Mouse (Mus musculus) C2C12 (cell line): ENCODE results near the gene Ect2l. TPM values are rescaled to one million over a fixed set of nuclear protein-coding genes. Genes with fewer than 3 reads are reported as not detected.

Experiments
- H3K27me3 ChIP-seq: one replicate; pipeline ENCODE4 v1.6.1; 2011; ENCODE audit not compliant: control insufficient read depth, insufficient read depth, insufficient read length
- H3K36me3 ChIP-seq: one replicate; pipeline ENCODE4 v1.6.1; 2011; ENCODE audit not compliant: control insufficient read depth, insufficient read depth
- H3K4me3 ChIP-seq: one replicate; pipeline ENCODE4 v1.5.1; 2011; ENCODE audit warnings: mild to moderate bottlenecking, control low read depth; ENCODE audit not compliant: poor library complexity, insufficient read depth, severe bottlenecking
- H3K79me2 ChIP-seq: one replicate; pipeline ENCODE4 v1.6.1; 2011; ENCODE audit not compliant: control insufficient read depth, insufficient read depth
- H3K79me3 ChIP-seq: one replicate; pipeline ENCODE4 v1.6.1; 2011; ENCODE audit warnings: low read depth, control low read depth
- H3ac ChIP-seq: one replicate; pipeline ENCODE3; 2011; ENCODE audit warnings: low read depth; ENCODE audit not compliant: control insufficient read depth, insufficient read length
- CEBPB ChIP-seq: IDR thresholded peaks from one replicate; pipeline ENCODE4 v1.6.1; 2011; ENCODE audit warnings: low read depth, mild to moderate bottlenecking, control low read depth, moderate library complexity
- CTCF ChIP-seq: IDR thresholded peaks from one replicate; pipeline ENCODE4 v1.5.1; 2011; ENCODE audit not compliant: control insufficient read depth, insufficient read depth, insufficient read length
- FOSL1 ChIP-seq: IDR thresholded peaks from one replicate; pipeline ENCODE4 v1.8.0; 2011; ENCODE audit warnings: mild to moderate bottlenecking, low read length; ENCODE audit not compliant: poor library complexity, insufficient read depth, severe bottlenecking
- MAX ChIP-seq: IDR thresholded peaks from one replicate; pipeline ENCODE4 v1.6.1; 2011; ENCODE audit warnings: mild to moderate bottlenecking, control low read depth
- MYOD1 ChIP-seq: IDR thresholded peaks from one replicate; pipeline ENCODE4 v1.6.1; 2011; ENCODE audit warnings: low read depth; ENCODE audit not compliant: control insufficient read depth, insufficient read length
- MYOG ChIP-seq: IDR thresholded peaks from one replicate; pipeline ENCODE4 v1.6.1; 2011; ENCODE audit not compliant: control insufficient read depth, insufficient read length; ENCODE audit errors: extremely low read depth
- USF1 ChIP-seq: IDR thresholded peaks from one replicate; pipeline ENCODE4 v1.6.1; 2011; ENCODE audit warnings: low read depth, mild to moderate bottlenecking, control low read depth, moderate library complexity
- polyA plus RNA-seq: library from polyadenylated mRNA; unstranded; fragments of >200 nt; fragmentation: generic; extraction: Trizol; gene quantifications from one replicate; pipeline ENCODE4 v1.2.1, GENCODE M21; 2012; ENCODE audit warnings: missing spikeins

Gene Ect2l
- polyA plus RNA-seq, 1 experiment = 0.06 TPM

GRCm38 (mm10) chr10:18234560-18235401 lies 24.1 kb upstream of the Ect2l start, which contains the start of gene Ccdc28a:
Ccdc28a (minus strand) TSS chr10:18234998.
- no peaks in the 10 kb centered on the region for H3K36me3 ChIP-seq
- peak within 1 kb of the TSS; percentile 87 for H3ac ChIP-seq
- peak within 1 kb of the TSS; percentile 61 for H3K4me3 ChIP-seq
- H3K79me2 ChIP-seq = no peaks in the 10 kb centered on the region
- no peaks in the 10 kb centered on the region for H3K27me3 ChIP-seq
- TF ChIP-seq CEBPB = no peak
- no peak for TF ChIP-seq MYOG
- no peak for TF ChIP-seq FOSL1
- no peak for TF ChIP-seq MYOD1
- TF ChIP-seq USF1 = no peak
- no peak for TF ChIP-seq CTCF
- TF ChIP-seq MAX = no peak
- peaks cover 2% of the 10 kb centered on the region for H3K79me3 ChIP-seq

GRCm38 (mm10) chr10:18233891-18234290 lies 23.2 kb upstream of the Ect2l start:
- Histone ChIP-seq H3K36me3 (no peaks in the 10 kb centered on the region), H3ac (no peak overlapping the region), H3K79me2 (no peaks in the 10 kb centered on the region), H3K79me3 (peaks cover 2% of the 10 kb centered on the region), H3K4me3 (no peak overlapping the region), H3K27me3 (no peaks in the 10 kb centered on the region)
- TF ChIP-seq MYOG (no peak), CTCF (no peak), USF1 (no peak)

- H3K36me3 ChIP-seq = no peaks in the 10 kb centered on the region
- H3K79me3 ChIP-seq = no peaks in the 10 kb centered on the region
- no peak overlapping the region for H3ac ChIP-seq
- H3K4me3 ChIP-seq = no peak overlapping the region
- TF ChIP-seq MAX (no peak), MYOD1 (no peak), FOSL1 (no peak), CTCF (no peak), MYOG (no peak), USF1 (no peak), CEBPB (no peak)
- H3K27me3 ChIP-seq = no peaks in the 10 kb centered on the region
- H3K79me2 ChIP-seq = no peaks in the 10 kb centered on the region
Observed at GRCm38 (mm10) chr10:18224386-18224785, 13.7 kb upstream of the Ect2l start.

DNA sequence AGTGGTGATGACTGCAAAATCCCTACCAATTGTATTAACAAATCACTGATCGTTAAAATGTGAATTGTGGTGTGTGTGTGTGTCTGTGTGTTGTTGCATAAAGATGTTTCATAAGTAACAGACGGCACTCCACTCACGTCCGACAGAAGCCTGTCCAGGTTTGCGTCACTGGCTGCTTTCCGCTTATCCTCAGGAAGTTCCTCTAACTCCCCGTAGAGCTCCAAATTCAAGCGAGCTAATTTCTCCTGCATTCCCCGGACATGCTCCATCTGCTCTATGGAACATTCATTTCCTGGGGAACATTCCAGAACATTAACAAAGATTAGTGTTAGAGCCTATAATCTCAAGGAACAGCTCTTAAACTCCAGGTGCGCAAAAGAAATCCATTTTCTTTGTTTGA lies 8.7 kb upstream of the Ect2l start:
- H3K4me3 ChIP-seq = no peak overlapping the region
- no peaks in the 10 kb centered on the region for H3K36me3 ChIP-seq
- no peaks in the 10 kb centered on the region for H3K79me3 ChIP-seq
- H3ac ChIP-seq = no peak overlapping the region
- no peaks in the 10 kb centered on the region for H3K27me3 ChIP-seq
- TF ChIP-seq CTCF = no peak
- H3K79me2 ChIP-seq = no peaks in the 10 kb centered on the region

DNA sequence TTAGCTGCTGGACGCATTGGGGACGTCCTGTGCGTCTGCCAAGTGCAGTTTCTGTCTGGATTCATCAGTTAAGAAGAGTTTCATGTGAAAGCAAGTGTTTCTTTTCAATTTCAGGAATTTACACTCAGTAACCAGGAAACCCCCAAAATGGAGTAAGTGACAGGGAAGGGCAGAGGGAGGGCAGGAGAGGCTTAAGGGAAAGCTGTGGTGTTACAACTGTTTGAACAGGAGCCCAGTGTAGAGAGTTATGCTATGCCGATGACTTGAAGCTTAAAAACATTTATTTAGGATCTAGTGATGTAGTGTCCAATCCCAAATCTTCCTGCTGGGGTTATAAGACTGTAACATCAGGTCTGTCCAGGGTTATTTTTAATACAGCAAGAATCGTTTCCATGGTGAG lies 3.4 kb upstream of the Ect2l start:
- Histone ChIP-seq H3K79me3 (no peaks in the 10 kb centered on the region), H3K27me3 (no peaks in the 10 kb centered on the region), H3K79me2 (no peaks in the 10 kb centered on the region), H3ac (no peak overlapping the region), H3K4me3 (no peak overlapping the region), H3K36me3 (no peaks in the 10 kb centered on the region)
- no peak for TF ChIP-seq MYOG
- TF ChIP-seq MAX = no peak
- no peak for TF ChIP-seq USF1

DNA sequence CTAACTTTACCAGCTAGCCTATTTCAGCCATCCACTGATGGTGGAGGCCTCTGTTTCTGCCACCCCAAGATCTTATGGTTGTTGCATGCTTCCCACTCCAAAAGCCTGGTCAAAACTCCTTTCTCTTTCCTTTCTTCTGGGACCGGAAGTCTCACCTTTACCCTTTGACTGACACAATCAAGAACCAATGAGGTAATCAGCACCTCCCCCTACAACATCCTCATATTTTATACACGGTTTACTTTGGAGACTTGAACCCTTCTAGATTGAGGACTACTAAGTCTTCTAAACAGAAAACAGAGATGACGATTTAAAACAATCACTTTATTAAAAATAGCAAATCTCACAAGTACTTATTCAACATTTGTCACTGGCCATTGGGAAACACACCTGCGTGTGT lies 2.7 kb upstream of the Ect2l start:
- Histone ChIP-seq H3K36me3 (no peaks in the 10 kb centered on the region), H3K79me2 (no peaks in the 10 kb centered on the region), H3K27me3 (no peaks in the 10 kb centered on the region), H3K4me3 (no peak overlapping the region), H3ac (no peak overlapping the region), H3K79me3 (no peaks in the 10 kb centered on the region)
- TF ChIP-seq CTCF = no peak
- TF ChIP-seq USF1 = no peak
- TF ChIP-seq MYOD1 = no peak
- TF ChIP-seq FOSL1 = no peak
- no peak for TF ChIP-seq MYOG
- TF ChIP-seq MAX = no peak
- no peak for TF ChIP-seq CEBPB

- Histone ChIP-seq H3K4me3 (no peak overlapping the region), H3K79me3 (no peaks in the 10 kb centered on the region), H3K79me2 (no peaks in the 10 kb centered on the region), H3K27me3 (no peaks in the 10 kb centered on the region), H3ac (no peak overlapping the region), H3K36me3 (no peaks in the 10 kb centered on the region)
- TF ChIP-seq MYOD1 (no peak), MAX (no peak), FOSL1 (no peak), MYOG (no peak), CTCF (no peak), USF1 (no peak), CEBPB (no peak)
Observed at GRCm38 (mm10) chr10:18210119-18210518, 571 bp downstream of the Ect2l start.
